Mouse (Mus musculus) MEL (cell line): Measurements from ENCODE around the gene Josd1. TPM values are rescaled to one million over a fixed set of nuclear protein-coding genes. Genes with fewer than 3 reads are reported as not detected.

ENCODE experiments used
- DNase-seq: peaks from one replicate; pipeline ENCODE4 v3.0.0; 2011; ENCODE audit warnings: low read depth, low spot score
- H3K27ac ChIP-seq: 2 replicates; pipeline ENCODE4 v1.5.1; 2012; ENCODE audit warnings: low read depth, mild to moderate bottlenecking, control low read depth, low read length, moderate library complexity; ENCODE audit not compliant: control insufficient read depth
- H3K27me3 ChIP-seq, 2 experiments: fragments of 150-350 bp in 1 of 2; sonication (generic) in 1 of 2; 2 replicates each; pipeline ENCODE4 v1.6.1; 2012; ENCODE audit warnings: low read length in 2 of 2, mild to moderate bottlenecking in 2 of 2, improper control_type of control experiment in 1 of 2, moderate library complexity in 1 of 2; ENCODE audit not compliant: insufficient read depth in 2 of 2, control insufficient read depth in 1 of 2
- H3K36me3 ChIP-seq, 2 experiments: 2 replicates each; pipeline ENCODE4 v1.6.1; 2012 to 2014; ENCODE audit warnings: low read length in 2 of 2, improper control_type of control experiment in 1 of 2, inconsistent platforms in 1 of 2, mild to moderate bottlenecking in 1 of 2; ENCODE audit not compliant: insufficient read depth in 2 of 2, control insufficient read depth in 1 of 2
- H3K4me1 ChIP-seq, 2 experiments: fragments of 150-350 bp in 1 of 2; sonication (generic) in 1 of 2; 2 replicates each; pipeline ENCODE4 v1.6.1; 2012; ENCODE audit warnings: low read length in 2 of 2, improper control_type of control experiment in 1 of 2, mild to moderate bottlenecking in 1 of 2; ENCODE audit not compliant: insufficient read depth in 2 of 2, control insufficient read depth in 1 of 2
- H3K4me3 ChIP-seq, 2 experiments: fragments of 150-350 bp in 1 of 2; sonication (generic) in 1 of 2; 2 replicates each; pipeline ENCODE4 v1.5.1; 2012; ENCODE audit warnings: low read depth in 2 of 2, low read length in 2 of 2, mild to moderate bottlenecking in 2 of 2, moderate library complexity in 2 of 2, control low read depth in 1 of 2, improper control_type of control experiment in 1 of 2; ENCODE audit not compliant: control insufficient read depth in 1 of 2, insufficient read depth in 1 of 2
- H3K79me2 ChIP-seq: 2 replicates; pipeline ENCODE4 v1.6.1; 2012; ENCODE audit warnings: mild to moderate bottlenecking, low read length, moderate library complexity; ENCODE audit not compliant: control insufficient read depth, poor library complexity, insufficient read depth
- H3K9ac ChIP-seq: 2 replicates; pipeline ENCODE4 v1.6.1; 2012; ENCODE audit warnings: low read depth, mild to moderate bottlenecking, control low read depth, low read length, moderate library complexity; ENCODE audit not compliant: control insufficient read depth, poor library complexity, severe bottlenecking
- H3K9me3 ChIP-seq: fragments of 150-350 bp; sonication (generic); replicated peaks from 2 replicates; pipeline ENCODE4 v1.6.1; 2012; ENCODE audit warnings: mild to moderate bottlenecking, low read length, improper control_type of control experiment, moderate library complexity; ENCODE audit not compliant: insufficient read depth
- BHLHE40 ChIP-seq: IDR thresholded peaks from 2 replicates; pipeline ENCODE4 v1.6.1; 2012; ENCODE audit warnings: low read depth, mild to moderate bottlenecking, inconsistent platforms, low read length, improper control_type of control experiment, borderline replicate concordance
- CHD2 ChIP-seq: IDR thresholded peaks from 2 replicates; pipeline ENCODE4 v1.6.1; 2011; ENCODE audit warnings: low read length, improper control_type of control experiment
- E2F4 ChIP-seq: IDR thresholded peaks from 2 replicates; pipeline ENCODE4 v1.6.1; 2011; ENCODE audit warnings: low read depth, low read length, improper control_type of control experiment, borderline replicate concordance
- GATA1 ChIP-seq: IDR thresholded peaks from 2 replicates; pipeline ENCODE4 v1.6.1; 2011; ENCODE audit warnings: low read depth, low read length, improper control_type of control experiment
- JUND ChIP-seq: IDR thresholded peaks from 2 replicates; pipeline ENCODE4 v1.6.1; 2011; ENCODE audit warnings: low read depth, mild to moderate bottlenecking, improper control_type of control experiment, low read length
- MAX ChIP-seq: IDR thresholded peaks from 2 replicates; pipeline ENCODE4 v1.6.1; 2011; ENCODE audit warnings: low read length, improper control_type of control experiment
- MEF2A ChIP-seq: IDR thresholded peaks from 2 replicates; pipeline ENCODE4 v1.6.1; 2014; ENCODE audit warnings: low read depth, mild to moderate bottlenecking, inconsistent platforms, low read length, improper control_type of control experiment; ENCODE audit not compliant: poor library complexity, insufficient replicate concordance, severe bottlenecking; ENCODE audit errors: extremely low read depth
- MXI1 ChIP-seq: IDR thresholded peaks from 2 replicates; pipeline ENCODE4 v1.6.1; 2011; ENCODE audit warnings: mild to moderate bottlenecking, low read depth, low read length, improper control_type of control experiment
- MYC ChIP-seq: IDR thresholded peaks from 2 replicates; pipeline ENCODE4 v1.6.1; 2011; ENCODE audit warnings: low read depth, mild to moderate bottlenecking, low read length, improper control_type of control experiment, moderate library complexity
- NRF1 ChIP-seq: IDR thresholded peaks from 2 replicates; pipeline ENCODE4 v1.6.1; 2014; ENCODE audit warnings: low read depth, mild to moderate bottlenecking, inconsistent platforms, low read length, improper control_type of control experiment, moderate library complexity; ENCODE audit not compliant: poor library complexity, insufficient read depth, severe bottlenecking
- POLR2A ChIP-seq, 2 experiments: IDR thresholded peaks; 2 replicates each; pipeline ENCODE4 v1.6.1; 2011 to 2012; ENCODE audit warnings: low read length in 2 of 2, mild to moderate bottlenecking in 2 of 2, control low read depth in 1 of 2, improper control_type of control experiment in 1 of 2, low read depth in 1 of 2, moderate library complexity in 1 of 2; ENCODE audit not compliant: control insufficient read depth in 1 of 2, insufficient read depth in 1 of 2, poor library complexity in 1 of 2
- RAD21 ChIP-seq: IDR thresholded peaks from 2 replicates; pipeline ENCODE4 v1.6.1; 2011; ENCODE audit warnings: mild to moderate bottlenecking, low read depth, low read length, improper control_type of control experiment
- RCOR1 ChIP-seq: IDR thresholded peaks from 2 replicates; pipeline ENCODE4 v1.6.1; 2012; ENCODE audit warnings: low read depth, mild to moderate bottlenecking, inconsistent platforms, low read length, improper control_type of control experiment
- SIN3A ChIP-seq: IDR thresholded peaks from 2 replicates; pipeline ENCODE4 v1.6.1; 2012; ENCODE audit warnings: low read length, improper control_type of control experiment, inconsistent platforms
- TAL1 ChIP-seq: IDR thresholded peaks from 2 replicates; pipeline ENCODE4 v1.6.1; 2012; ENCODE audit warnings: mild to moderate bottlenecking, inconsistent platforms, low read length, moderate library complexity, mixed read lengths
- TBP ChIP-seq: IDR thresholded peaks from 2 replicates; pipeline ENCODE4 v1.8.0; 2011; ENCODE audit warnings: low read depth, low read length, improper control_type of control experiment
- TCF12 ChIP-seq: IDR thresholded peaks from 2 replicates; pipeline ENCODE4 v1.6.1; 2014; ENCODE audit warnings: low read depth, mild to moderate bottlenecking, inconsistent platforms, low read length, improper control_type of control experiment, moderate library complexity
- USF1 ChIP-seq: IDR thresholded peaks from 2 replicates; pipeline ENCODE4 v1.6.1; 2014; ENCODE audit warnings: low read depth, mild to moderate bottlenecking, inconsistent platforms, low read length, improper control_type of control experiment, moderate library complexity
- USF2 ChIP-seq, 2 experiments: IDR thresholded peaks; 2 replicates each; pipeline ENCODE4 v1.6.1; 2011 to 2012; ENCODE audit warnings: improper control_type of control experiment in 2 of 2, low read length in 2 of 2, borderline replicate concordance in 1 of 2, inconsistent platforms in 1 of 2, low read depth in 1 of 2, mild to moderate bottlenecking in 1 of 2; ENCODE audit not compliant: insufficient read depth in 1 of 2
- polyA plus RNA-seq, 2 experiments: library from polyadenylated mRNA; stranded (reverse) in 1 of 2; unstranded in 1 of 2; fragments of >175 nt in 1 of 2; fragments of >200 nt in 1 of 2; gene quantifications; 2 replicates each; pipeline versions ENCODE4 v1.2.1 to v1.2.4; 2012; ENCODE audit warnings: low replicate concordance in 2 of 2, low read depth in 1 of 2; ENCODE audit not compliant: insufficient read length in 2 of 2, insufficient read depth in 1 of 2, missing spikeins in 1 of 2
- total RNA-seq: library from RNA; depleted of rRNA; stranded (reverse); fragments of 300-350 nt; gene quantifications from 2 replicates; pipeline ENCODE4 v1.2.3, GENCODE M21; 2012

The Josd1 gene
- total and polyA plus RNA-seq, 3 experiments, result 46.5 to 47.2 TPM; not detected in 1

- peaks cover 80% of the 10 kb centered on the region for H3K79me2 ChIP-seq
- H3K4me3 ChIP-seq, result peak overlapping the region; percentile 93 to 96
- no peaks in the 10 kb centered on the region for H3K9me3 ChIP-seq
- peaks cover 2 to 31% of the 10 kb centered on the region in 2 experiments; a peak in 3 of 4 replicates for H3K36me3 ChIP-seq
- TF ChIP-seq TBP (0 out of 2 replicates have a peak, but pooled peaks have one; percentile 23), TAL1 (peak; percentile 26), MAX (peak; percentile 55; the same call in 1 of the 2 replicates), USF1 (no peak), RCOR1 (no peak), MYC (0 out of 2 replicates have a peak, but pooled peaks have one; percentile 39), SIN3A (no peak; the same call in 1 of the 2 replicates), USF2 (IDR thresholded peaks at IDR 0.05; ENCODE audit: borderline replicate concordance in 1 of 2, insufficient read depth in 1 of 2, low read depth in 1 of 2, low read length in 2 of 2) (no peak), POLR2A (IDR thresholded peaks at IDR 0.05; ENCODE audit: control insufficient read depth in 1 of 2, insufficient read depth in 1 of 2, low read depth in 1 of 2, low read length in 2 of 2, poor library complexity in 1 of 2) (no peak), MXI1 (peak; percentile 29; the same call in 1 of the 2 replicates), CHD2 (no peak), TCF12 (no peak), NRF1 (0 out of 2 replicates have a peak, but pooled peaks have one; percentile 25), E2F4 (no peak), MEF2A (no peak), RAD21 (no peak), JUND (0 out of 2 replicates have a peak, but pooled peaks have one; percentile 13)
- TF ChIP-seq, all 39 proteins: peak for 7
- peak; percentile 57 for DNase-seq
- no peaks in the 10 kb centered on the region for H3K27me3 ChIP-seq
- H3K27ac ChIP-seq, result peak overlapping the region; percentile 11; the same call in 1 of the 2 replicates
- H3K9ac ChIP-seq, result peak overlapping the region; percentile 97
- H3K4me1 ChIP-seq, result peaks cover 4 to 29% of the 10 kb centered on the region in 2 experiments
These were observed 3.8 kb downstream of the Josd1 start for GRCm38 (mm10) chr15:79683707-79684465.

DNA sequence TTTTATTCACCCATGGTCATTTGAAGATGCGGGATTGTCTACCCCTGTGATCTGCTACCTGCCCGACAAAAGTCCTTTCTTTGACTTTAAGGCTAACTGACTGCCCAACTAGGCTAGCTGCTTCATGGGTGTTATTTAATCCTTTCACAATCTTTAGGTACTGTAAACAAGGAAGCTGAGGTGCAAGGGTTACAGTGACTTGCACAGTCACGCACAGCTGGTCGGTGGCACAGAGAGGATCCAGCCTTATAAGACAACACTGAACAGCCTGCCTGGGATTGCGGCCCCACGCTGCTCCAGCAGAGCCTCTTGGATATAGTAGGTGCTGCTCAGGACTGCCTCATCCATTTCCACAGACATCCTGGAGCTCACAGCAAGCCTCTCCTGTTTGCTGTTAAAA, 4.6 kb downstream of the Josd1 start:
- H3K4me3 ChIP-seq, result no peak overlapping the region; a peak in 1 of 4 replicates
- H3K79me2 ChIP-seq, result peaks cover 85% of the 10 kb centered on the region
- no peak overlapping the region for H3K27ac ChIP-seq
- no peak overlapping the region for H3K9ac ChIP-seq
- peaks cover 2 to 29% of the 10 kb centered on the region in 2 experiments; a peak in 3 of 4 replicates for H3K36me3 ChIP-seq
- H3K27me3 ChIP-seq, result no peaks in the 10 kb centered on the region
- no peak for TF ChIP-seq GATA1
- TF ChIP-seq BHLHE40, result no peak
- TF ChIP-seq, all 39 proteins: peak for 0
- DNase-seq, result no peak
- Histone ChIP-seq H3K4me1 (peaks cover 4 to 29% of the 10 kb centered on the region in 2 experiments; a peak in 3 of 4 replicates), H3K9me3 (no peaks in the 10 kb centered on the region)
